Mouse (Mus musculus) kidney, postnatal 0 days (tissue): ENCODE data around the gene Glis2. TPM values are rescaled to one million over a fixed set of nuclear protein-coding genes. Genes with fewer than 3 reads are reported as not detected.

ENCODE experiments used
- ATAC-seq: fragments of 200-750 bp; cut with Nextera tagmentation; replicated peaks from 2 replicates; pipeline ENCODE4 v1.8.0; 2017; ENCODE audit warnings: low read depth, moderate number of reproducible peaks, moderate TSS enrichment, moderate library complexity; ENCODE audit not compliant: low FRiP score
- DNase-seq: peaks from one replicate; pipeline ENCODE4 v3.0.0-alpha.2; 2016; ENCODE audit warnings: low spot score
- H3K27ac ChIP-seq: fragments of 300-500 bp; sonication (generic); 2 replicates; pipeline ENCODE4 v1.5.1; 2014; ENCODE audit warnings: mild to moderate bottlenecking
- H3K27me3 ChIP-seq: fragments of 300-500 bp; sonication (generic); 2 replicates; pipeline ENCODE4 v1.6.1; 2014; ENCODE audit warnings: low read length, mixed read lengths; ENCODE audit not compliant: insufficient read depth
- H3K36me3 ChIP-seq: fragments of 300-500 bp; sonication (generic); 2 replicates; pipeline ENCODE4 v1.6.1; 2014; ENCODE audit warnings: low read length, mixed read lengths; ENCODE audit not compliant: insufficient read depth
- H3K4me1 ChIP-seq: fragments of 300-500 bp; sonication (generic); replicated peaks from 2 replicates; pipeline ENCODE4 v1.6.1; 2014; ENCODE audit warnings: antibody characterized with exemption, low read length, mixed read lengths; ENCODE audit not compliant: insufficient read depth
- H3K4me2 ChIP-seq: fragments of 300-500 bp; sonication (generic); 2 replicates; pipeline ENCODE4 v1.6.1; 2014; ENCODE audit warnings: mild to moderate bottlenecking, low read length, moderate library complexity, mixed read lengths
- H3K4me3 ChIP-seq: fragments of 300-500 bp; sonication (generic); replicated peaks from 2 replicates; pipeline ENCODE4 v1.5.1; 2014; ENCODE audit warnings: low read depth, low read length
- H3K9ac ChIP-seq: fragments of 300-500 bp; sonication (generic); 2 replicates; pipeline ENCODE4 v1.6.1; 2014; ENCODE audit warnings: low read depth, low read length
- H3K9me3 ChIP-seq: fragments of 300-500 bp; sonication (generic); replicated peaks from 2 replicates; pipeline ENCODE4 v1.6.1; 2016; ENCODE audit warnings: low read length, inconsistent platforms, mixed read lengths
- CTCF ChIP-seq: IDR thresholded peaks from 2 replicates; pipeline ENCODE4 v1.5.1; 2016; ENCODE audit warnings: antibody characterized with exemption, low read depth, mild to moderate bottlenecking, moderate library complexity
- WGBS: fragments of 180-500 bp; shearing (Covaris S2); extraction: QIAGEN DNeasy Blood & Tissue Kit; methylation state at CpG from one replicate; pipeline ENCODE4 v1.1.7; 2014; 5-methylcytosine and 5-hydroxymethylcytosine counted together
- polyA plus RNA-seq: library from polyadenylated mRNA; unstranded; fragments of >200 nt; fragmentation: Nextera tagmentation; extraction: Ambion mirVana; gene quantifications from 2 replicates; pipeline ENCODE4 v1.2.1, GENCODE M21; 2015

Glis2 gene
- polyA plus RNA-seq, 1 experiment from 2014 or later: 74.6 TPM

GRCm38 (mm10) chr16:4605514-4606131 lies 11.1 kb downstream of the Glis2 start:
- ATAC-seq: no peak
- peak overlapping the region; percentile 21; the same call in 1 of the 2 replicates for H3K4me2 ChIP-seq
- no peaks in the 10 kb centered on the region for H3K9me3 ChIP-seq
- H3K27me3 ChIP-seq: no peaks in the 10 kb centered on the region
- no peak overlapping the region for H3K9ac ChIP-seq
- H3K4me3 ChIP-seq: no peak overlapping the region
- 39% methylated on average over 13 of the region's 13 CpGs for WGBS
- H3K4me1 ChIP-seq: peaks cover 73% of the 10 kb centered on the region
- H3K36me3 ChIP-seq: 0 out of 2 replicates have a peak, but pooled peaks cover 9% of the 10 kb centered on the region
- TF ChIP-seq CTCF: no peak
- H3K27ac ChIP-seq: peak overlapping the region; percentile 60; the same call in 1 of the 2 replicates
- no peak for DNase-seq

DNA sequence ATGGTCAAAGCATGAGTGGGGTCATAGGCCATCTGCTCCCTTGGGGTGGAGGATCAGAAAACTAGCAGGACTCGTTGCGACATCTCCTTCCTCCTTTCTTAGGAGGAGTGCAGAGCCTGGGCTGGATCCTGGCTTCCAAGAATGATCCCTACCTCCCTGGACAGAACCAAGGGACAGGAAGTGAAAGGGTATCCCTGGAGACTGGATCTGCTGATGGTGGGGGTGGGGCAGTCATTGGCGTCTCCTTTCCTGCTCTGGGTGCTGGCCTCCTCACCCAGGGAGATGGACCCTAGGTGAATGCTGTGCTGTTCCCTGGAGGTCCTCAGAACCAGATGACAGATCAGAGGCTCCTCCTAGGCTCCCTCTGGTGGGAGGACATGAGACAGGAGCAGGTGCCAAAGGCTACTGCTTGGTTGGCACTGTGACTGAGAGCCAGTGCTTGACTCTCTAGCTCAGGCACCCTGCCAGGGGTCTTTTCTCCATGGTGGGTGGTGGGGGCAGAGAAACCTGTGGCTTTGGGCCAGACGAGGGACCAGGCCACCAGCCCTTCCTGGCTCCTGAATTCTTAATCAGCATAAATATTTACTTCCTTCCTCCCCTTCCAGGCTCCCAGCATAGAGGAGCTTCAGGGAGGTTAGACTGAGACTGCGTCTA lies 12.0 kb downstream of the Glis2 start:
- Histone ChIP-seq H3K27ac (peak overlapping the region; percentile 60), H3K4me1 (peaks cover 67% of the 10 kb centered on the region), H3K9ac (no peak overlapping the region), H3K4me3 (no peak overlapping the region), H3K27me3 (no peaks in the 10 kb centered on the region), H3K4me2 (peak overlapping the region; percentile 21; the same call in 1 of the 2 replicates), H3K9me3 (no peaks in the 10 kb centered on the region), H3K36me3 (peaks cover 14% of the 10 kb centered on the region; the same call in 1 of the 2 replicates)
- ATAC-seq (0 out of 2 replicates have a peak, but pooled peaks have one; percentile 2), DNase-seq (peak; percentile 67)
- WGBS: 6% methylated on average over 5 of the region's 5 CpGs
- peak; percentile 71 for TF ChIP-seq CTCF

GRCm38 (mm10) chr16:4607818-4608531 lies 13.5 kb downstream of the Glis2 start:
- Histone ChIP-seq H3K9ac (no peak overlapping the region), H3K27me3 (no peaks in the 10 kb centered on the region), H3K27ac (peak overlapping the region; percentile 47), H3K36me3 (peaks cover 21% of the 10 kb centered on the region; the same call in 1 of the 2 replicates), H3K4me3 (no peak overlapping the region), H3K4me1 (peaks cover 52% of the 10 kb centered on the region), H3K9me3 (no peaks in the 10 kb centered on the region), H3K4me2 (peak overlapping the region; percentile 11; the same call in 1 of the 2 replicates)
- DNase-seq: peak; percentile 94
- peak; percentile 98 for TF ChIP-seq CTCF
- ATAC-seq: 0 out of 2 replicates have a peak, but pooled peaks have one; percentile 12
- 35% methylated on average over 9 of the region's 9 CpGs for WGBS

DNA sequence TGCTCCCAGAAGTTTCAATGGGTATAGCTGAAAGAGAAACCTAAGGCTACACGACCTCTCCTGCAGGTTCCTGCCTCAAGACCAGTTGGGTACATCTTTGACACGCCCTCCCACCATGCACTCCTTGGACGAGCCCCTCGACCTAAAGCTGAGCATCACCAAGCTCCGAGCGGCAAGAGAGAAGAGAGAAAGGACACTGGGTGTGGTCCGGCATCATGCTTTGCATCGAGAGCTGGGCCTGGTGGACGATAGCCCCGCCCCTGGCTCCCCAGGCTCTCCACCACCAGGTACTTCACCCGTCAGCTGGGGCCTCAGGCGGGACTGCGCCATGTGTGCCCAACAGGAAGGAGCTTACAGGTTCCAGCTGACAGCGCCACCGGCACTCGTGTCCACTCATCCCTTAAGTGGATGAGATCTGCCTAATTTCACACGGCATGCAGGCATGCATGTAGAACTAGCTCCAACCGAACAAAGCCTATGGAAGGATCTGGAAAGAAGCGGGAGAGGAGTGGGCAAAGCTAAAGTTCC lies 14.1 kb downstream of the Glis2 start:
- DNase-seq (peak; percentile 61), ATAC-seq (peak; percentile 46)
- no peak overlapping the region for H3K4me3 ChIP-seq
- TF ChIP-seq CTCF: no peak
- H3K36me3 ChIP-seq: peaks cover 27% of the 10 kb centered on the region
- 56% methylated on average over 19 of the region's 19 CpGs for WGBS
- no peak overlapping the region for H3K9ac ChIP-seq
- H3K4me1 ChIP-seq: peaks cover 46% of the 10 kb centered on the region
- H3K27me3 ChIP-seq: no peaks in the 10 kb centered on the region
- H3K4me2 ChIP-seq: 0 out of 2 replicates have a peak overlapping the region, but pooled peaks have one; percentile 11
- H3K9me3 ChIP-seq: no peaks in the 10 kb centered on the region
- peak overlapping the region; percentile 47 for H3K27ac ChIP-seq

GRCm38 (mm10) chr16:4611193-4611592 lies 16.7 kb downstream of the Glis2 start:
- no peak for TF ChIP-seq CTCF
- no peaks in the 10 kb centered on the region for H3K9me3 ChIP-seq
- no peak overlapping the region for H3K9ac ChIP-seq
- H3K27ac ChIP-seq: no peak overlapping the region
- no peaks in the 10 kb centered on the region for H3K27me3 ChIP-seq
- WGBS: 90% methylated on average over 5 of the region's 5 CpGs
- peaks cover 50% of the 10 kb centered on the region for H3K36me3 ChIP-seq
- no peak overlapping the region for H3K4me2 ChIP-seq
- H3K4me1 ChIP-seq: peaks cover 24% of the 10 kb centered on the region
- ATAC-seq (no peak), DNase-seq (no peak)
- H3K4me3 ChIP-seq: no peak overlapping the region

- DNase-seq: no peak
- Histone ChIP-seq H3K36me3 (peaks cover 50% of the 10 kb centered on the region), H3K9ac (no peak overlapping the region), H3K4me2 (no peak overlapping the region), H3K9me3 (no peaks in the 10 kb centered on the region), H3K4me3 (no peak overlapping the region), H3K4me1 (peaks cover 19% of the 10 kb centered on the region), H3K27ac (no peak overlapping the region), H3K27me3 (no peaks in the 10 kb centered on the region)
- peak; percentile 31; the same call in 1 of the 2 replicates for TF ChIP-seq CTCF
- ATAC-seq: no peak
- 95% methylated on average over 7 of the region's 7 CpGs for WGBS
These were observed 17.2 kb downstream of the Glis2 start for GRCm38 (mm10) chr16:4611676-4612075.
